Mouse (Mus musculus): ENCODE data around the gene 5730596B20Rik. TPM values are rescaled to one million over a fixed set of nuclear protein-coding genes. Genes with fewer than 3 reads are reported as not detected.

Gene 5730596B20Rik
- polyA plus RNA-seq, 1 experiment from 2014 or later: not detected

GRCm38 (mm10) chr6:52154044-52154443, 23.3 kb upstream of the 5730596B20Rik start:
- Histone ChIP-seq H3K4me3 (replicated peaks; ENCODE audit: low read depth, low read length) (no peak overlapping the region), H3K4me2 (ENCODE audit: low read length) (no peak overlapping the region), H3K27me3 (ENCODE audit: control insufficient read depth, insufficient read depth, low read length) (peaks cover 98% of the 10 kb centered on the region), H3K4me1 (ENCODE audit: control insufficient read depth, insufficient read depth, low read length) (peaks cover 8% of the 10 kb centered on the region), H3K36me3 (ENCODE audit: control insufficient read depth, insufficient read depth, low read length) (no peaks in the 10 kb centered on the region), H3K9ac (replicated peaks; ENCODE audit: low read length) (no peak overlapping the region), H3K9me3 (ENCODE audit: control insufficient read depth, low read length) (peaks cover 3% of the 10 kb centered on the region; the same call in 1 of the 2 replicates), H3K27ac (replicated peaks; ENCODE audit: low read depth, low read length) (no peak overlapping the region)
- DNase-seq: no peak
- 2% methylated on average over 5 of the region's 5 CpGs for WGBS
- ATAC-seq (ENCODE audit: low FRiP score, low TSS enrichment): no peak

- DNase-seq: no peak
- H3K27me3 ChIP-seq (ENCODE audit: control insufficient read depth, insufficient read depth, low read length): peaks cover 99% of the 10 kb centered on the region
- H3K27ac ChIP-seq (replicated peaks; ENCODE audit: low read depth, low read length): no peak overlapping the region
- H3K9ac ChIP-seq (replicated peaks; ENCODE audit: low read length): no peak overlapping the region
- no peaks in the 10 kb centered on the region for H3K36me3 ChIP-seq (ENCODE audit: control insufficient read depth, insufficient read depth, low read length)
- WGBS: 34% methylated on average over 3 of the region's 3 CpGs
- ATAC-seq (ENCODE audit: low FRiP score, low TSS enrichment): no peak
- no peak overlapping the region for H3K4me2 ChIP-seq (ENCODE audit: low read length)
- H3K4me3 ChIP-seq (replicated peaks; ENCODE audit: low read depth, low read length): no peak overlapping the region
- peaks cover 8% of the 10 kb centered on the region for H3K4me1 ChIP-seq (ENCODE audit: control insufficient read depth, insufficient read depth, low read length)
- no peaks in the 10 kb centered on the region for H3K9me3 ChIP-seq (ENCODE audit: control insufficient read depth, low read length)
These were observed 21.8 kb upstream of the 5730596B20Rik start for GRCm38 (mm10) chr6:52155471-52155870.

- H3K27me3 ChIP-seq (ENCODE audit: control insufficient read depth, insufficient read depth, low read length): peaks cover 97% of the 10 kb centered on the region
- WGBS: 1% methylated on average over 20 of the region's 20 CpGs
- DNase-seq: peak; percentile 2
- H3K9ac ChIP-seq (replicated peaks; ENCODE audit: low read length): no peak overlapping the region
- H3K27ac ChIP-seq (replicated peaks; ENCODE audit: low read depth, low read length): no peak overlapping the region
- peaks cover 8% of the 10 kb centered on the region for H3K4me1 ChIP-seq (ENCODE audit: control insufficient read depth, insufficient read depth, low read length)
- no peak overlapping the region for H3K4me2 ChIP-seq (ENCODE audit: low read length)
- no peak overlapping the region for H3K4me3 ChIP-seq (replicated peaks; ENCODE audit: low read depth, low read length)
- ATAC-seq (ENCODE audit: low FRiP score, low TSS enrichment): no peak
- no peaks in the 10 kb centered on the region for H3K9me3 ChIP-seq (ENCODE audit: control insufficient read depth, low read length)
- no peaks in the 10 kb centered on the region for H3K36me3 ChIP-seq (ENCODE audit: control insufficient read depth, insufficient read depth, low read length)
These were observed 20.6 kb upstream of the 5730596B20Rik start for GRCm38 (mm10) chr6:52156551-52157200.

DNA sequence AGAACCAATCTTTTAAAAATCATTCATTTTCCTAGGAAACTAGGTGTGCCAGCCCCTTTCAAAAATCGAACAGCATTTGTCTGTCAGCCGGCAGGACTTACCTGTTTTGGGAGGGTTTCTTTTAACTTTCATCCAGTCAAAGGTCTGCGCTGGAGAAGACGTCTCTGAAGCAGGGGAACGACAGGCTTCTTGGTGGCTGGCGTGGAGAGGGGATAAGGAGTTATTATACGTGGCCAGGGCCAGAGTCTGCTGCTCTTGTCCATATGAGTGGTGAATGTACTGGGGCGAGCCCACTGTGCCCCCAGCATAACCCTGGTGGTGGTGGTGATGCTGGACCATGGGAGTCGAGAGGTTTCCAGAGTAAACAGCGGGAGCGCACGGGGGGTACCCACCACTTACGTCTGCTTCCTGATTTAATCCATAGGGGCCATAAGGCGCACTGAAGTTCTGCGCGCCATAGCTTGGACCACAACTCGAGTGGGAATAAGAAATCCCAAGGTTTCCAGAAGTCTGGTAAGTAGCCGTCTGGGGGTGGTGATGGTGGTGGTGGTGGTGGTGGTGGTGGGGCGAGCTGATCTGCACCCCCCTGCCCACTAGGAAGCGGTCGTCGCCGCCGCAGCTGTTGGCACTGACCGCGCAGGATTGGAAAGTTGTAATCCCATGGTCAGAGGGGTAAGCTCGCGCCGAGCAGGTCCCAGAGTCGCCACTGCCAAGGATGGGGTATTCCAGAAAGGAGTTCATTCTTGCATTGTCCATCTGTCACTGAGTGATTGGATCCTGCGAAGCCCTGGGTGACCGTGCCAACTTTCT, 19.6 kb upstream of the 5730596B20Rik start:
- DNase-seq (peak; percentile 11), ATAC-seq (ENCODE audit: low FRiP score, low TSS enrichment) (0 out of 2 replicates have a peak, but pooled peaks have one; percentile 34)
- H3K27me3 ChIP-seq (ENCODE audit: control insufficient read depth, insufficient read depth, low read length): peaks cover 96% of the 10 kb centered on the region
- WGBS: 2% methylated on average over 32 of the region's 32 CpGs
- peaks cover 8% of the 10 kb centered on the region for H3K4me1 ChIP-seq (ENCODE audit: control insufficient read depth, insufficient read depth, low read length)
- peak overlapping the region; percentile 85 for H3K4me2 ChIP-seq (ENCODE audit: low read length)
- H3K36me3 ChIP-seq (ENCODE audit: control insufficient read depth, insufficient read depth, low read length): no peaks in the 10 kb centered on the region
- H3K9me3 ChIP-seq (ENCODE audit: control insufficient read depth, low read length): no peaks in the 10 kb centered on the region
- peak overlapping the region; percentile 43 for H3K4me3 ChIP-seq (replicated peaks; ENCODE audit: low read depth, low read length)
- H3K9ac ChIP-seq (replicated peaks; ENCODE audit: low read length): no peak overlapping the region
- H3K27ac ChIP-seq (replicated peaks; ENCODE audit: low read depth, low read length): no peak overlapping the region

- H3K27ac ChIP-seq (replicated peaks; ENCODE audit: low read depth, low read length): no peak within 1 kb of the TSS
- H3K4me3 ChIP-seq (replicated peaks; ENCODE audit: low read depth, low read length): peak within 1 kb of the TSS; percentile 43
- no peak within 1 kb of the TSS; the same call in 1 of the 2 replicates for H3K9ac ChIP-seq (replicated peaks; ENCODE audit: low read length)
- peak within 1 kb of the TSS; percentile 85 for H3K4me2 ChIP-seq (ENCODE audit: low read length)
- ATAC-seq (ENCODE audit: low FRiP score, low TSS enrichment) (peak; percentile 60; the same call in 1 of the 2 replicates), DNase-seq (peak; percentile 64)
- H3K9me3 ChIP-seq (ENCODE audit: control insufficient read depth, low read length): no peaks in the 10 kb centered on the region
- H3K27me3 ChIP-seq (ENCODE audit: control insufficient read depth, insufficient read depth, low read length): peaks cover 96% of the 10 kb centered on the region
- under 1% methylated on average over 54 of the region's 55 CpGs for WGBS
- H3K4me1 ChIP-seq (ENCODE audit: control insufficient read depth, insufficient read depth, low read length): peaks cover 8% of the 10 kb centered on the region
- no peaks in the 10 kb centered on the region for H3K36me3 ChIP-seq (ENCODE audit: control insufficient read depth, insufficient read depth, low read length)
These were observed 18.8 kb upstream of the 5730596B20Rik start, which contains the start of gene Hoxa1 for GRCm38 (mm10) chr6:52158276-52159051. Hoxa1 (minus strand) TSS chr6:52158317.

GRCm38 (mm10) chr6:52159164-52159761, 18.0 kb upstream of the 5730596B20Rik start:
- H3K4me1 ChIP-seq (ENCODE audit: control insufficient read depth, insufficient read depth, low read length): peaks cover 8% of the 10 kb centered on the region
- H3K27ac ChIP-seq (replicated peaks; ENCODE audit: low read depth, low read length): no peak overlapping the region
- H3K4me2 ChIP-seq (ENCODE audit: low read length): peak overlapping the region; percentile 85
- DNase-seq: peak; percentile 8
- H3K9ac ChIP-seq (replicated peaks; ENCODE audit: low read length): no peak overlapping the region
- H3K9me3 ChIP-seq (ENCODE audit: control insufficient read depth, low read length): no peaks in the 10 kb centered on the region
- WGBS: 2% methylated on average over 12 of the region's 12 CpGs
- peaks cover 97% of the 10 kb centered on the region for H3K27me3 ChIP-seq (ENCODE audit: control insufficient read depth, insufficient read depth, low read length)
- ATAC-seq (ENCODE audit: low FRiP score, low TSS enrichment): no peak
- H3K4me3 ChIP-seq (replicated peaks; ENCODE audit: low read depth, low read length): no peak overlapping the region; the same call in 1 of the 2 replicates
- no peaks in the 10 kb centered on the region for H3K36me3 ChIP-seq (ENCODE audit: control insufficient read depth, insufficient read depth, low read length)

DNA sequence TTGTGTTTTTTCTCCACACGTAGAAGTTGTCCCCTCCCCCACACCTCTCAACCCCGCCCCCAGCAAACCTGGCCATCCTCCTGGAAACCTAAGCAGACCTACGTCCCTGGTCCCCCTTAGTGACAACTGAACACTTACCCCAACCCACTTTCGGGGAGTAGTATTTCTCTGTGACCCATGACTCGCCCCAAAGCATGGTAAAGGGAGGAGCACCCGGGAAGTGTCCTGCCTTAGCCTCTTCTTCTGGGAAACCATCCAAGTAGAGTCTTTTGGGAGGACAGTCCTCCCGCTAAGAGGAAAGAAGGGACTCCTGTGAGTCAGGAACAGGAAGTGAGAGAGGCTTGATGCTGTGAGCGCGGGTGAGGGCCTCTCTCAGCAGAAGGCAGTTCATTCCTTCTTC, 17.3 kb upstream of the 5730596B20Rik start:
- Histone ChIP-seq H3K4me2 (ENCODE audit: low read length) (no peak overlapping the region), H3K9me3 (ENCODE audit: control insufficient read depth, low read length) (no peaks in the 10 kb centered on the region), H3K27me3 (ENCODE audit: control insufficient read depth, insufficient read depth, low read length) (peaks cover 97% of the 10 kb centered on the region), H3K4me3 (replicated peaks; ENCODE audit: low read depth, low read length) (no peak overlapping the region), H3K36me3 (ENCODE audit: control insufficient read depth, insufficient read depth, low read length) (no peaks in the 10 kb centered on the region), H3K9ac (replicated peaks; ENCODE audit: low read length) (no peak overlapping the region), H3K4me1 (ENCODE audit: control insufficient read depth, insufficient read depth, low read length) (peaks cover 8% of the 10 kb centered on the region), H3K27ac (replicated peaks; ENCODE audit: low read depth, low read length) (no peak overlapping the region)
- DNase-seq (peak; percentile 2), ATAC-seq (ENCODE audit: low FRiP score, low TSS enrichment) (no peak)
- 5% methylated on average over 9 of the region's 9 CpGs for WGBS
